Mouse (Mus musculus): ENCODE measurements around the gene Ntsr2. TPM values are rescaled to one million over a fixed set of nuclear protein-coding genes. Genes with fewer than 3 reads are reported as not detected.

The Ntsr2 gene
- 0.26 and 0.46 TPM in 2 replicates for polyA plus RNA-seq (2015; fragmentation: Nextera tagmentation; extraction: Ambion mirVana)

GRCm38 (mm10) chr12:16653332-16654093 is at the start of gene Ntsr2:
TSS of gene Ntsr2 (plus strand) at chr12:16653382.
- Histone ChIP-seq H3K4me2 (peak within 1 kb of the TSS; percentile 55), H3K9me3 (replicated peaks) (no peaks in the 10 kb centered on the region), H3K4me3 (replicated peaks) (peak within 1 kb of the TSS; percentile 17), H3K9ac (no peak within 1 kb of the TSS), H3K27ac (no peak within 1 kb of the TSS), H3K36me3 (no peaks in the 10 kb centered on the region), H3K4me1 (peaks cover 8% of the 10 kb centered on the region), H3K27me3 (peaks cover 49% of the 10 kb centered on the region)
- ATAC-seq (replicated peaks; ENCODE audit: low FRiP score) = peak; percentile 89
- 6% methylated on average over 58 of the region's 58 CpGs for WGBS

DNA sequence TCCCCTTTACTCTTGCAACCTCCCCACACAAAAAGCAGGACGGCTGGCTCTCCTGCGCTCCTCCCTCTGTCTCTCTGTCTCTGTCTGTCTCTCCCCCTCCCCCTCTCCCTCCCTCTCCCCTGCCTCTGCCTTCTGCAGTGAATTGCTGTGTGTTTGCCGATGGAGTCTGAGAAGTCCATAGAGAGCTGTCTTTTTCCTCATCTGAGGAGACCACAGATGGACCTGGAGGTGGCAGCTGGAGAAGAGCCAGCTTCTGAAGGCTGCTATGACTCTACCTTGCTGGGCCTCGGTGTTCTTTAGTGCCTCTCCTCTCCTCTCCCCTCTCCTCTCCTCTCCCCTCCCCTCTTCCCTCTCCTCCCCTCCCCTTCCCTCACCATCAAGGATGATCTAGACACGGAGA is 47.6 kb upstream of the Ntsr2 start:
- ATAC-seq (replicated peaks; ENCODE audit: low FRiP score) = no peak
- WGBS = 67% methylated on average over 5 of the region's 5 CpGs

DNA sequence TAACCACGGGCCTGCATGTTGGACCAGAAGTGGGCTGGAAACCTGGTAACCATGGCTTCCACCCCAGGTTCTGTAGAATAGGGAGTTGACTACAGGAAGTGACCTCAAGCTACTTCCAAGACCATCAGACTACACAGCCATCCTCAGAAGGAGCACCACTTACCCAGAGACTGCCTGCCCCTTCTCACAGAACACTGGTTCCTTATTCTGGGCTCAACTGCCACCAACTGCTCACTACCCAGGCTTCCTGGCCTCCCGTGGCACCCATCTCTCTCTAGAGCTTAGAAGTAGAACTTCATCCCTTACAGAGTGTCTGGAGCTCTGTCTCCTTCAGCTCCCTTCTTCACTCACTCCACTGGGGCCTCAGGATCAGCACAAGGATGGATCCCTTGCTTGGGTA is 42.2 kb upstream of the Ntsr2 start, which contains the start of gene Lpin1:
Gene Lpin1, minus strand, starts transcription at position 31 of the 400 bp plus-strand sequence.
- Histone ChIP-seq H3K27me3 (no peaks in the 10 kb centered on the region), H3K9ac (no peak within 1 kb of the TSS), H3K4me2 (no peak within 1 kb of the TSS), H3K27ac (no peak within 1 kb of the TSS), H3K9me3 (replicated peaks) (no peaks in the 10 kb centered on the region), H3K4me1 (no peaks in the 10 kb centered on the region), H3K36me3 (no peaks in the 10 kb centered on the region), H3K4me3 (replicated peaks) (no peak within 1 kb of the TSS)
- WGBS = 84% methylated on average over 2 of the region's 2 CpGs
- ATAC-seq (replicated peaks; ENCODE audit: low FRiP score) = no peak

More for the DNA sequence above, 47.6 kb upstream of the Ntsr2 start:
- Histone ChIP-seq H3K36me3 (no peaks in the 10 kb centered on the region), H3K9ac (no peak overlapping the region), H3K4me3 (replicated peaks) (no peak overlapping the region), H3K9me3 (replicated peaks) (no peaks in the 10 kb centered on the region), H3K27ac (no peak overlapping the region), H3K27me3 (no peaks in the 10 kb centered on the region), H3K4me1 (no peaks in the 10 kb centered on the region), H3K4me2 (no peak overlapping the region)

DNA sequence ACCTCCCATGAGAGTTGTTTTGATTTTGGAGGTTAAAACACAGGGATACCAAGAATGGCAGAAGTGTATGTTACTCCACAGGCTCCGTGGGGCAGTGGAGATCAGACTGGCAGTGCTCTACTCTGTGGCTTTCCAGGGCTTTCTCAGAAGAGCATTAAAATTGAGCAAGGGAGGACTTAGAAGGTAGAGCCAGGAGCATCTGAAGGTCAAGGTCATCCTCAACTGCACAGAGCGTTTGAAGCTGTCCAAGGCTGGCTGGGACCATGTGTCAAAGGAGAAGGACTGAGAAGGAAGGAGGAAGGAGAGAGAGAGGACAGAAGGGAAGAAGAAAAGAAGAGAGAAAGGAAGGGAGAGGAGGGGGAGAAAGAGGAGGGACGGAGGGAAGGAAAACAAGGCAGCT is 38.6 kb upstream of the Ntsr2 start:
- no peaks in the 10 kb centered on the region for H3K36me3 ChIP-seq
- H3K27me3 ChIP-seq = no peaks in the 10 kb centered on the region
- H3K4me2 ChIP-seq = no peak overlapping the region
- no peak for ATAC-seq (replicated peaks; ENCODE audit: low FRiP score)
- H3K4me1 ChIP-seq = peaks cover 14% of the 10 kb centered on the region
- WGBS = 50% methylated on average over 3 of the region's 3 CpGs
- H3K9ac ChIP-seq = no peak overlapping the region
- no peak overlapping the region for H3K4me3 ChIP-seq (replicated peaks)
- no peak overlapping the region for H3K27ac ChIP-seq
- H3K9me3 ChIP-seq (replicated peaks) = no peaks in the 10 kb centered on the region

- Histone ChIP-seq H3K4me1 (peaks cover 14% of the 10 kb centered on the region), H3K9me3 (replicated peaks) (no peaks in the 10 kb centered on the region), H3K4me2 (no peak overlapping the region), H3K27ac (no peak overlapping the region), H3K36me3 (no peaks in the 10 kb centered on the region), H3K9ac (no peak overlapping the region), H3K27me3 (no peaks in the 10 kb centered on the region), H3K4me3 (replicated peaks) (no peak overlapping the region)
- 87% methylated on average over 2 of the region's 2 CpGs for WGBS
- no peak for ATAC-seq (replicated peaks; ENCODE audit: low FRiP score)
Observed at GRCm38 (mm10) chr12:16615738-16616137, 37.4 kb upstream of the Ntsr2 start.

DNA sequence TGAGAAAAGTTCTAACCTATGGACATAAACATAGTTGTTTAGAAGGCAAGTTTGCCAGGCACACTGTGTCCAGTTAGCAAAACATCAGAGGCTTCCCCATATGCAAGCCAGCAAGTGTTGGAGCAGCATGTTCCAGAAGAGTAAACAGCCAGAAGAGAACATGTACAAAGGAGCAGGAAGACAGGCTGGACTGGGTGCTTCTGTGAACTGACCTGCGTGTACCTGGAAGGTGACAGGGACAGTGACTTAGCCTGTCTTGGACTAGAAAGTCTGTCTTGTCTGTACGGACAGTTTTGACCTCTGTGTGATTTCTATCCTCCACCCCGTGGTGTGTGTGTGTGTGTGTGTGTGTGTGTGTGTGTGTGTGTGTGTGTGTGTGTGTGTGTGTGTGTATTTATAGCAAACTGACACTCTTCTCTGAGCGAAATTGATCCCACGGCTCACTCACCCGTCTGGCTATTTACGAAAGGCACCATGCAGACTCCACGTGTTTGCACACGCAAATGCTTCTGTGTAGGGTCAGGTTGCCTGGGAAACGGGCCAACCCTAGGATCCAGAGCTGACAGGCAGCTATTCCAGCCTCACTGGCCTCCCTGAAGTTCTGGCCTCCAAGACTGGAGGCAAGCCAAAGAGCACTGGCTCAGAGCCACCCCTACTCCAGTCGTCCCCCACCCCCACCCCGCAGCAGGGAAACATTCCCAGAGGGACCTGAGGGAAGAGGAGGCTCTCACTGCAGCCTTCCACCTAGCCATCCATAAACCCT is 34.5 kb upstream of the Ntsr2 start:
- Histone ChIP-seq H3K4me2 (no peak overlapping the region), H3K9ac (no peak overlapping the region), H3K4me1 (peaks cover 14% of the 10 kb centered on the region), H3K9me3 (replicated peaks) (no peaks in the 10 kb centered on the region), H3K36me3 (no peaks in the 10 kb centered on the region), H3K4me3 (replicated peaks) (no peak overlapping the region), H3K27ac (no peak overlapping the region), H3K27me3 (no peaks in the 10 kb centered on the region)
- 25% methylated on average over 12 of the region's 12 CpGs for WGBS
- ATAC-seq (replicated peaks; ENCODE audit: low FRiP score) = peak; percentile 86

DNA sequence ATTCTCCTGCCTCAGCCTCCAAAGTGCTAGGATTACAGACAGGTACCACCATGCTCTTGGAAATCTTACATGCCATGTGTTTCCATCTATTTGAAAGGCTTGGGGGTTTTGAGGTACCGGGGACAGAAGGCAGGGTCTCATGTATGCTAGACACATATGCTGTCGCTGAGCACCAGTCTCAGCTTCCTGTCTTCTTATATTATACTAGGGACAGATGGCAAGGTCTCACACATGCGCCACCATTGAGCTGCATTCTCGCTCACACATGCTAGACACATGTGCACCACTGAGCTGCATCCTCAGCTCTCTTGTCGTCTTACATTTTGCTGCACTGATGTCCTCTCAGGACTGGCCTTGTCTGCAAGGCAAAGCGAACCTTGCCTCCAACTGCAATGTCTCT is 33.7 kb upstream of the Ntsr2 start:
- Histone ChIP-seq H3K36me3 (no peaks in the 10 kb centered on the region), H3K4me2 (no peak overlapping the region), H3K9me3 (replicated peaks) (no peaks in the 10 kb centered on the region), H3K4me3 (replicated peaks) (no peak overlapping the region), H3K27me3 (no peaks in the 10 kb centered on the region), H3K9ac (no peak overlapping the region), H3K4me1 (peaks cover 14% of the 10 kb centered on the region), H3K27ac (no peak overlapping the region)
- no peak for ATAC-seq (replicated peaks; ENCODE audit: low FRiP score)
- 91% methylated on average over 6 of the region's 6 CpGs for WGBS

DNA sequence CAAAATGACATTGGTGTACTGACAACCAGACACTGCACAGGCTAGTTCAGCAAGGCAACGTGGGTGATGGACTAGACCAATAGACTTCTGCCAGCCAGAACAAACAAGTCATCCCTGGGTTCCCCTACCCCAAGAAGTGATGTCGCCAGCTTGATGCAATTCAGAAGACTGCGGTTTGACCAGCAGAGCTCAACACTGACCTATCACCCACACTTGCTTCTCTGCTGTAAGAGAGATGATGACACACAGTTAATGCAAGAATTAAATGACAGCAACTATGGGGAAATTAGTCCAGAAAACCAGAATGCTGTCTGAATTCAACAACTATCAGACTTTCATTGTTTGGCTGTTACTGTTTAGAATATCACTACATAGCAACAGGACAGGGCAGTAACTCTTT is 33.0 kb upstream of the Ntsr2 start:
- Histone ChIP-seq H3K4me3 (replicated peaks) (no peak overlapping the region), H3K4me1 (peaks cover 14% of the 10 kb centered on the region), H3K27me3 (no peaks in the 10 kb centered on the region), H3K9me3 (replicated peaks) (no peaks in the 10 kb centered on the region), H3K9ac (no peak overlapping the region), H3K36me3 (no peaks in the 10 kb centered on the region), H3K27ac (no peak overlapping the region), H3K4me2 (no peak overlapping the region)
- 77% methylated on average over 3 of the region's 3 CpGs for WGBS
- ATAC-seq (replicated peaks; ENCODE audit: low FRiP score) = no peak

- H3K27ac ChIP-seq = no peak overlapping the region
- WGBS = 56% methylated on average over 7 of the region's 7 CpGs
- H3K9ac ChIP-seq = no peak overlapping the region
- H3K36me3 ChIP-seq = no peaks in the 10 kb centered on the region
- no peak overlapping the region for H3K4me2 ChIP-seq
- ATAC-seq (replicated peaks; ENCODE audit: low FRiP score) = no peak
- no peaks in the 10 kb centered on the region for H3K9me3 ChIP-seq (replicated peaks)
- H3K4me1 ChIP-seq = no peaks in the 10 kb centered on the region
- H3K4me3 ChIP-seq (replicated peaks) = no peak overlapping the region
- no peaks in the 10 kb centered on the region for H3K27me3 ChIP-seq
Observed at GRCm38 (mm10) chr12:16630152-16630865, 22.9 kb upstream of the Ntsr2 start.

DNA sequence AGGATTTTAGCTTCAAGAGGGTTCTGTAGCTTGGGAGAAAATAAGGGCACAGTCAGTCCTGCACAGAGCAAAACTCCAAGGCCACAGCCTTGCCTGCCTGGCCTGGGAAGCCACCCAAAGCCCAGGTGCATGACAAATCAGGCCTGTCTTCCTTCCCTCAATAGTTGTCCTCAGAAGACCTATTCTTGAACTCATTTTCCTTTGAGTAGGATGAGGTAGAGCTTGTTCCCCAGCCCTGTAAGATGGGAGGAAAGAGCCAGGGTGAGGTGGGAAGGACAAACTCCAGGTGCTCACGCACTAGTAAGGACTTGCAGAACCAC is 22.4 kb upstream of the Ntsr2 start:
- H3K4me2 ChIP-seq = no peak overlapping the region
- no peak overlapping the region for H3K27ac ChIP-seq
- H3K36me3 ChIP-seq = no peaks in the 10 kb centered on the region
- no peaks in the 10 kb centered on the region for H3K27me3 ChIP-seq
- 81% methylated on average over 1 of the region's 1 CpGs for WGBS
- H3K9me3 ChIP-seq (replicated peaks) = no peaks in the 10 kb centered on the region
- no peak overlapping the region for H3K9ac ChIP-seq
- no peaks in the 10 kb centered on the region for H3K4me1 ChIP-seq
- no peak overlapping the region for H3K4me3 ChIP-seq (replicated peaks)
- no peak for ATAC-seq (replicated peaks; ENCODE audit: low FRiP score)

- no peaks in the 10 kb centered on the region for H3K4me1 ChIP-seq
- no peak overlapping the region for H3K9ac ChIP-seq
- no peaks in the 10 kb centered on the region for H3K27me3 ChIP-seq
- H3K27ac ChIP-seq = no peak overlapping the region
- 67% methylated on average over 2 of the region's 2 CpGs for WGBS
- H3K36me3 ChIP-seq = no peaks in the 10 kb centered on the region
- ATAC-seq (replicated peaks; ENCODE audit: low FRiP score) = no peak
- H3K4me2 ChIP-seq = no peak overlapping the region
- no peaks in the 10 kb centered on the region for H3K9me3 ChIP-seq (replicated peaks)
- H3K4me3 ChIP-seq (replicated peaks) = no peak overlapping the region
Observed at GRCm38 (mm10) chr12:16631423-16631822, 21.8 kb upstream of the Ntsr2 start.

- H3K4me2 ChIP-seq = no peak overlapping the region
- H3K9ac ChIP-seq = no peak overlapping the region
- no peaks in the 10 kb centered on the region for H3K9me3 ChIP-seq (replicated peaks)
- no peak overlapping the region for H3K27ac ChIP-seq
- no peak for ATAC-seq (replicated peaks; ENCODE audit: low FRiP score)
- no peaks in the 10 kb centered on the region for H3K27me3 ChIP-seq
- no peaks in the 10 kb centered on the region for H3K36me3 ChIP-seq
- 76% methylated on average over 6 of the region's 6 CpGs for WGBS
- H3K4me3 ChIP-seq (replicated peaks) = no peak overlapping the region
- H3K4me1 ChIP-seq = no peaks in the 10 kb centered on the region
Observed at GRCm38 (mm10) chr12:16633235-16633634, 19.9 kb upstream of the Ntsr2 start.

Measured in kidney, embryonic 15.5 days (tissue).